Mouse (Mus musculus): Measurements from ENCODE around the gene S100a8.

- TF ChIP-seq FOSL1 (IDR thresholded peaks at IDR 0.05; ENCODE audit: insufficient read depth, low read length, poor library complexity, severe bottlenecking) (no peak), CTCF (IDR thresholded peaks at IDR 0.05; ENCODE audit: control insufficient read depth, insufficient read depth, insufficient read length) (peak; percentile 92), USF1 (IDR thresholded peaks at IDR 0.05; ENCODE audit: low read depth) (no peak), CEBPB (IDR thresholded peaks at IDR 0.05; ENCODE audit: low read depth) (no peak)
Measured at GRCm38 (mm10) chr3:90627807-90628206, 41.0 kb upstream of the S100a8 start.

All from C2C12 (cell line).